Mouse (Mus musculus) intestine, postnatal 0 days (tissue): ENCODE results near the gene Tacc2. TPM values are rescaled to one million over a fixed set of nuclear protein-coding genes. Genes with fewer than 3 reads are reported as not detected.

ENCODE experiments used
- ATAC-seq: fragments of 200-750 bp; cut with Nextera tagmentation; 2 replicates; pipeline ENCODE4 v1.8.0; 2017; ENCODE audit warnings: mild to moderate bottlenecking, moderate TSS enrichment, moderate library complexity
- H3K27ac ChIP-seq: fragments of 300-500 bp; sonication (generic); 2 replicates; pipeline ENCODE4 v1.5.1; 2014; ENCODE audit warnings: mild to moderate bottlenecking, low read depth, low read length, moderate library complexity
- H3K27me3 ChIP-seq: fragments of 300-500 bp; sonication (generic); replicated peaks from 2 replicates; pipeline ENCODE4 v1.6.1; 2014; ENCODE audit warnings: low read length, mixed read lengths; ENCODE audit not compliant: control insufficient read depth, insufficient read depth
- H3K36me3 ChIP-seq: fragments of 300-500 bp; sonication (generic); 2 replicates; pipeline ENCODE4 v1.6.1; 2014; ENCODE audit warnings: mild to moderate bottlenecking, moderate library complexity; ENCODE audit not compliant: control insufficient read depth, insufficient read depth
- H3K4me1 ChIP-seq: fragments of 300-500 bp; sonication (generic); replicated peaks from 2 replicates; pipeline ENCODE4 v1.6.1; 2014; ENCODE audit warnings: antibody characterized with exemption, low read length, mixed read lengths; ENCODE audit not compliant: control insufficient read depth, insufficient read depth
- H3K4me2 ChIP-seq: fragments of 300-500 bp; sonication (generic); replicated peaks from 2 replicates; pipeline ENCODE4 v1.6.1; 2014; ENCODE audit warnings: low read depth, mild to moderate bottlenecking, moderate library complexity
- H3K4me3 ChIP-seq: fragments of 300-500 bp; sonication (generic); 2 replicates; pipeline ENCODE4 v1.5.1; 2014; ENCODE audit warnings: low read depth, low read length
- H3K9ac ChIP-seq: fragments of 300-500 bp; sonication (generic); 2 replicates; pipeline ENCODE4 v1.6.1; 2014; ENCODE audit warnings: mild to moderate bottlenecking, low read depth, low read length
- H3K9me3 ChIP-seq: fragments of 300-500 bp; sonication (generic); 2 replicates; pipeline ENCODE4 v1.6.1; 2016; ENCODE audit warnings: mixed run types; ENCODE audit not compliant: control insufficient read depth
- CTCF ChIP-seq: sonication (generic); IDR thresholded peaks from 2 replicates; pipeline ENCODE4 v1.5.1; 2016; ENCODE audit warnings: low read depth, mild to moderate bottlenecking, control low read depth, antibody characterized with exemption, moderate library complexity
- WGBS: fragments of 180-500 bp; shearing (Covaris S2); extraction: QIAGEN DNeasy Blood & Tissue Kit; methylation state at CpG from one replicate; pipeline ENCODE4 v1.1.7; 2014; 5-methylcytosine and 5-hydroxymethylcytosine counted together
- polyA plus RNA-seq: library from polyadenylated mRNA; unstranded; fragments of >200 nt; fragmentation: Nextera tagmentation; extraction: Ambion mirVana; gene quantifications from 2 replicates; pipeline ENCODE4 v1.2.1, GENCODE M21; 2015

The Tacc2 gene
- polyA plus RNA-seq, 1 experiment from 2014 or later = 27.7 TPM

DNA sequence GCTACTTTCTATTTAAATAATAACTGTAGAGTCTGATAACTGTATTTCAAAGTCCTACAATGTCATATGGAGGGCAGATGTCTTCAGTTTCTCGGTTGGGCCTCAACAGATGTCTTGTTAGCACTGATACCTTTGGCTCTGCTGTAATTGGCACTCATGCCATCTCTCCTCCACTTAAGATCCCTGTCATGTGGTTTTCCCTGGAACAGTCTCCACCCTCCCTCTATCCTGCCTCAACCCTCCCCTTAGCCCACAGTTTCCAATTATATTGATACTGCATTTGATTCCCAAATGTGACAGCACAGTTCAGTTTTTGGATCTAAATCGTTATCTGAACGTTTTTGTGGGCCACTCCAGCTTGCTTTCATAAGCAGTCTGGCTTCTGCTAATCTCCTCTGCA, 12.6 kb upstream of the Tacc2 start:
- no peaks in the 10 kb centered on the region for H3K4me1 ChIP-seq
- 65% methylated on average over 3 of the region's 3 CpGs for WGBS
- ATAC-seq = no peak
- no peak overlapping the region for H3K4me2 ChIP-seq
- no peak for TF ChIP-seq CTCF
- no peak overlapping the region for H3K9ac ChIP-seq
- H3K9me3 ChIP-seq = no peaks in the 10 kb centered on the region
- H3K36me3 ChIP-seq = no peaks in the 10 kb centered on the region
- H3K27ac ChIP-seq = no peak overlapping the region
- H3K27me3 ChIP-seq = no peaks in the 10 kb centered on the region
- no peak overlapping the region for H3K4me3 ChIP-seq

GRCm38 (mm10) chr7:130568783-130569436, 8.3 kb upstream of the Tacc2 start:
- H3K9me3 ChIP-seq = no peaks in the 10 kb centered on the region
- peak; percentile 40 for ATAC-seq

GRCm38 (mm10) chr7:130570472-130570871, 6.8 kb upstream of the Tacc2 start:
- WGBS = 43% methylated on average over 7 of the region's 7 CpGs
- ATAC-seq = peak; percentile 38

More at GRCm38 (mm10) chr7:130568783-130569436, 8.3 kb upstream of the Tacc2 start:
- no peak overlapping the region for H3K4me2 ChIP-seq
- TF ChIP-seq CTCF = no peak
- no peak overlapping the region for H3K9ac ChIP-seq
- H3K36me3 ChIP-seq = no peaks in the 10 kb centered on the region
- H3K4me1 ChIP-seq = no peaks in the 10 kb centered on the region
- H3K27me3 ChIP-seq = no peaks in the 10 kb centered on the region
- WGBS = 29% methylated on average over 9 of the region's 9 CpGs
- H3K27ac ChIP-seq = peak overlapping the region; percentile 60
- H3K4me3 ChIP-seq = no peak overlapping the region

DNA sequence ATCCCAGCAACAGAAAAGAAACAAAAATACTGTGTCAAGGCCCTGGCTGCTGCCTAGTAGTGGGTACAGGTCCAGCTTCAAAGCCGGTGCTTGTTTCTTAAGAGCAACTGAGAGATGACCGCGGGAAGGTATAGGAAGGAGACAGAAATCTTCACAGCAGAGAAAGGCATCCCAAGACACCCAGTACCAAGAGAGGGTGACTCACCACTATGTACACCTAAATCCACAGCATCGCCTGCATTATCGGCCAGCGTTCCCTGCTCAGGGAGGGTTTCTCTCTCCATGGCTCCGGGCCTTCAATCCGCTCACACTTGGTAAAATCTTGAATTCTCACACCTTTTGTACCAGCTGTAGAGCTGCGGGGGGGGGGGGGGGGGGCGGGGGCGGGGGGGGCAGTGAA, 4.4 kb upstream of the Tacc2 start, which contains the start of gene Nsmce4a:
Nsmce4a (minus strand) TSS at position 298 of the 400 bp plus-strand sequence.
- no peaks in the 10 kb centered on the region for H3K27me3 ChIP-seq
- no peaks in the 10 kb centered on the region for H3K9me3 ChIP-seq
- no peak within 1 kb of the TSS for H3K9ac ChIP-seq
- no peak for TF ChIP-seq CTCF
- H3K4me2 ChIP-seq = no peak within 1 kb of the TSS
- no peak within 1 kb of the TSS for H3K4me3 ChIP-seq
- WGBS = 85% methylated on average over 8 of the region's 11 CpGs
- peak within 1 kb of the TSS; percentile 77; the same call in 1 of the 2 replicates for H3K27ac ChIP-seq
- H3K4me1 ChIP-seq = peaks cover 4% of the 10 kb centered on the region; the same call in 1 of the 2 replicates
- no peak for ATAC-seq
- no peaks in the 10 kb centered on the region for H3K36me3 ChIP-seq

More at GRCm38 (mm10) chr7:130570472-130570871, 6.8 kb upstream of the Tacc2 start:
- no peak overlapping the region for H3K4me3 ChIP-seq
- peaks cover 4% of the 10 kb centered on the region; the same call in 1 of the 2 replicates for H3K4me1 ChIP-seq
- peak overlapping the region; percentile 63 for H3K27ac ChIP-seq
- peak overlapping the region; percentile 10; the same call in 1 of the 2 replicates for H3K4me2 ChIP-seq
- no peaks in the 10 kb centered on the region for H3K27me3 ChIP-seq
- no peaks in the 10 kb centered on the region for H3K9me3 ChIP-seq
- no peak for TF ChIP-seq CTCF
- H3K36me3 ChIP-seq = no peaks in the 10 kb centered on the region
- no peak overlapping the region for H3K9ac ChIP-seq

GRCm38 (mm10) chr7:130573746-130574145, 3.5 kb upstream of the Tacc2 start:
- WGBS = 95% methylated on average over 10 of the region's 10 CpGs
- Histone ChIP-seq H3K4me1 (peaks cover 4% of the 10 kb centered on the region; the same call in 1 of the 2 replicates), H3K4me3 (no peak overlapping the region), H3K9ac (no peak overlapping the region), H3K9me3 (no peaks in the 10 kb centered on the region), H3K27ac (peak overlapping the region; percentile 77; the same call in 1 of the 2 replicates), H3K4me2 (no peak overlapping the region), H3K27me3 (no peaks in the 10 kb centered on the region), H3K36me3 (no peaks in the 10 kb centered on the region)
- no peak for TF ChIP-seq CTCF
- ATAC-seq = no peak

GRCm38 (mm10) chr7:130574211-130574991, 2.8 kb upstream of the Tacc2 start:
- peak; percentile 75 for ATAC-seq
- Histone ChIP-seq H3K4me1 (peaks cover 4% of the 10 kb centered on the region; the same call in 1 of the 2 replicates), H3K4me3 (no peak overlapping the region), H3K27ac (peak overlapping the region; percentile 77), H3K27me3 (no peaks in the 10 kb centered on the region), H3K9me3 (no peaks in the 10 kb centered on the region), H3K36me3 (no peaks in the 10 kb centered on the region), H3K9ac (no peak overlapping the region; the same call in 1 of the 2 replicates), H3K4me2 (peak overlapping the region; percentile 47)
- no peak for TF ChIP-seq CTCF
- WGBS = 25% methylated on average over 13 of the region's 13 CpGs
